Mouse (Mus musculus): Measurements from ENCODE around the gene Taok3. TPM values are rescaled to one million over a fixed set of nuclear protein-coding genes. Genes with fewer than 3 reads are reported as not detected.

The Taok3 gene
- polyA plus RNA-seq, 1 experiment, result 5.1 TPM

- no peak overlapping the region for H3K4me3 ChIP-seq (replicated peaks)
- peaks cover 100% of the 10 kb centered on the region for H3K36me3 ChIP-seq (ENCODE audit: control insufficient read depth)
Measured at GRCm38 (mm10) chr5:117198390-117198789, 78.5 kb downstream of the Taok3 start.

GRCm38 (mm10) chr5:117207286-117207685, 87.4 kb downstream of the Taok3 start:
- Histone ChIP-seq H3K4me3 (replicated peaks) (no peak overlapping the region), H3K36me3 (ENCODE audit: control insufficient read depth) (peaks cover 100% of the 10 kb centered on the region), H3K9me3 (ENCODE audit: control insufficient read depth, low read length) (peaks cover 15% of the 10 kb centered on the region), H3K27me3 (ENCODE audit: control insufficient read depth) (no peaks in the 10 kb centered on the region; the same call in 1 of the 2 replicates), H3K4me1 (ENCODE audit: control insufficient read depth) (no peaks in the 10 kb centered on the region)
- TF ChIP-seq GATA1 (IDR thresholded peaks at IDR 0.05; ENCODE audit: low read length), result no peak
- TF ChIP-seq TAL1 (IDR thresholded peaks at IDR 0.05; ENCODE audit: low read length), result no peak

More at GRCm38 (mm10) chr5:117198390-117198789, 78.5 kb downstream of the Taok3 start:
- Histone ChIP-seq H3K27me3 (ENCODE audit: control insufficient read depth) (no peaks in the 10 kb centered on the region), H3K9me3 (ENCODE audit: control insufficient read depth, low read length) (peaks cover 13% of the 10 kb centered on the region), H3K4me1 (ENCODE audit: control insufficient read depth) (no peaks in the 10 kb centered on the region; the same call in 1 of the 2 replicates)
- TF ChIP-seq GATA1 (IDR thresholded peaks at IDR 0.05; ENCODE audit: low read length) (no peak), TAL1 (IDR thresholded peaks at IDR 0.05; ENCODE audit: low read length) (no peak)

DNA sequence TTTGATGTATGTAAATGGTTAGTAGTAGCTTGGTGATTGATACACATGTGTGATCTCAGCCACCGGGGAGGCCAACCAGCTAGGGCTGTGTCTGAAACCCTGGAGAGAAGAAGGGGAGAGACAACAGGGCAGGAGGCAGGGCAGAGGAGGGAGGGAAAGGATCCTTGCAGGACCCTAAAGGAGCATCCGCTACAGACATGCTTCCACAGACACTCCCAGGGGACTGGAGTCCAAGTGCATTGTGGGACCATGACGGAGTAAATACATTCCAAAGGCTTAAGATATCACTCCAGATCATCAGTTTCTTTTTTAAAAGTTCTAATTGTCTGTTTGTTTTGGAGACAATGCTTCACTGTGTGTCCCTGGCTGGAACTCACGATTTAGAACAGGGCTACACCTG, 94.1 kb downstream of the Taok3 start:
- Histone ChIP-seq H3K36me3 (ENCODE audit: control insufficient read depth) (peaks cover 100% of the 10 kb centered on the region), H3K4me3 (replicated peaks) (no peak overlapping the region), H3K4me1 (ENCODE audit: control insufficient read depth) (no peaks in the 10 kb centered on the region), H3K9me3 (ENCODE audit: control insufficient read depth, low read length) (peaks cover under 1% of the 10 kb centered on the region), H3K27me3 (ENCODE audit: control insufficient read depth) (no peaks in the 10 kb centered on the region)
- TF ChIP-seq GATA1 (IDR thresholded peaks at IDR 0.05; ENCODE audit: low read length) (no peak), TAL1 (IDR thresholded peaks at IDR 0.05; ENCODE audit: low read length) (no peak)

GRCm38 (mm10) chr5:117231059-117231458, 111.1 kb downstream of the Taok3 start:
- Histone ChIP-seq H3K4me1 (ENCODE audit: control insufficient read depth) (no peaks in the 10 kb centered on the region), H3K27me3 (ENCODE audit: control insufficient read depth) (no peaks in the 10 kb centered on the region), H3K36me3 (ENCODE audit: control insufficient read depth) (peaks cover 91% of the 10 kb centered on the region), H3K4me3 (replicated peaks) (no peak overlapping the region), H3K9me3 (ENCODE audit: control insufficient read depth, low read length) (no peaks in the 10 kb centered on the region)
- no peak for TF ChIP-seq TAL1 (IDR thresholded peaks at IDR 0.05; ENCODE audit: low read length)

DNA sequence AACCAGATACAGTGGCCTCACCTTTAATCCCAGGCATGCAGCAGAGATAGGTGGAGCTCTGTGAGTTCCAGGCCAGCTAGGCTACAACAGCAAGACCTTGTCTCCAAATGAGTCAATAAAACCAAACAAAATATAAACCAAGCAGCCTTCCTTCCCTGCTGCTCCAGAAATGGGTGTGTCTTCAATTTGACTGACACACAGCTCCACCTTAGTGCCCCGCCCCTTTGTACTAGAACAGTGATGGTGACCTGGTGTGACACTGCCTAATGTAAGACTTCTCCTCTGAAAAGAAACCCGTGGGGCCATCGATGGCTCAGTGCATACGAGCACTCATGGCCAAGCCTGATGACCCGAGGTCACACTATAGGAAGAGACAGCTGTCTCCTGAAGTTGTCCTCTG, 116.6 kb downstream of the Taok3 start:
- Histone ChIP-seq H3K27me3 (ENCODE audit: control insufficient read depth) (no peaks in the 10 kb centered on the region), H3K9me3 (ENCODE audit: control insufficient read depth, low read length) (no peaks in the 10 kb centered on the region), H3K4me3 (replicated peaks) (no peak overlapping the region), H3K36me3 (ENCODE audit: control insufficient read depth) (peaks cover 86% of the 10 kb centered on the region), H3K4me1 (ENCODE audit: control insufficient read depth) (no peaks in the 10 kb centered on the region)
- no peak for TF ChIP-seq TAL1 (IDR thresholded peaks at IDR 0.05; ENCODE audit: low read length)
- no peak for TF ChIP-seq GATA1 (IDR thresholded peaks at IDR 0.05; ENCODE audit: low read length)

GRCm38 (mm10) chr5:117239106-117239505, 119.2 kb downstream of the Taok3 start:
- H3K4me1 ChIP-seq (ENCODE audit: control insufficient read depth), result 0 out of 2 replicates have a peak, but pooled peaks cover 3% of the 10 kb centered on the region
- no peak overlapping the region for H3K4me3 ChIP-seq (replicated peaks)
- no peak for TF ChIP-seq GATA1 (IDR thresholded peaks at IDR 0.05; ENCODE audit: low read length)
- no peak for TF ChIP-seq TAL1 (IDR thresholded peaks at IDR 0.05; ENCODE audit: low read length)
- no peaks in the 10 kb centered on the region for H3K9me3 ChIP-seq (ENCODE audit: control insufficient read depth, low read length)
- H3K36me3 ChIP-seq (ENCODE audit: control insufficient read depth), result peaks cover 88% of the 10 kb centered on the region
- H3K27me3 ChIP-seq (ENCODE audit: control insufficient read depth), result no peaks in the 10 kb centered on the region

GRCm38 (mm10) chr5:117240321-117240731, 120.4 kb downstream of the Taok3 start:
- Histone ChIP-seq H3K9me3 (ENCODE audit: control insufficient read depth, low read length) (no peaks in the 10 kb centered on the region), H3K27me3 (ENCODE audit: control insufficient read depth) (no peaks in the 10 kb centered on the region), H3K36me3 (ENCODE audit: control insufficient read depth) (peaks cover 88% of the 10 kb centered on the region), H3K4me1 (ENCODE audit: control insufficient read depth) (peaks cover 13% of the 10 kb centered on the region), H3K4me3 (replicated peaks) (no peak overlapping the region)
- no peak for TF ChIP-seq GATA1 (IDR thresholded peaks at IDR 0.05; ENCODE audit: low read length)
- no peak for TF ChIP-seq TAL1 (IDR thresholded peaks at IDR 0.05; ENCODE audit: low read length)

GRCm38 (mm10) chr5:117240761-117241322, 120.9 kb downstream of the Taok3 start:
- Histone ChIP-seq H3K27me3 (ENCODE audit: control insufficient read depth) (no peaks in the 10 kb centered on the region), H3K4me1 (ENCODE audit: control insufficient read depth) (peaks cover 14% of the 10 kb centered on the region), H3K9me3 (ENCODE audit: control insufficient read depth, low read length) (no peaks in the 10 kb centered on the region), H3K4me3 (replicated peaks) (no peak overlapping the region), H3K36me3 (ENCODE audit: control insufficient read depth) (peaks cover 88% of the 10 kb centered on the region)
- no peak for TF ChIP-seq GATA1 (IDR thresholded peaks at IDR 0.05; ENCODE audit: low read length)
- no peak for TF ChIP-seq TAL1 (IDR thresholded peaks at IDR 0.05; ENCODE audit: low read length)

DNA sequence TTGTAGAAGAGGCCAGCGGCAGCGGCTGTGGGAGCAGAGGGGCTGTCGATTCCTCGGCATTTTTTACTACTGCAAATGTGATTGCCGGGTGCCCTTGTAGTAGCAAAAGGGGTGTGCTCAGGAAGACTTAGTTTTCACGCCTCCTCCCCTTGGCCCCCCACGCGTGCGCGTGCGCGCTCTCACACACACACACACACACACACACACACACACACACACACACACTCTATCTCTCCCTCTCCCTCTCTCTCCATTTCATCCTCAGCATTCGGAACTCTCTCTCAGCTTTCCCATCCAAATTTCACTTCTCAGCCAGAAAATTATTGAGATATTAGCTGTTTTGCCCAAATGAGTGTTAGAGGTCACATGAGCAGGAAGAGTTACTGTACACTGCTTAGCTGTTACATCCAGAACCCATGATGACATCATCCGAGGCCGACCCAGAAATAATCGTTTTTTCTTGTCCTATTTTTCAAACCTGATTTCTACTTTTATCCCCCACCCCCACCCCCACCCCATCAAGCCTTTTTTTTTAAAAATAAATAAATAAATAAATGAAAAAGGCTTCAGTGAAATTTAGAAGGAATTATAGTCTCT, 122.1 kb downstream of the Taok3 start:
- H3K4me1 ChIP-seq (ENCODE audit: control insufficient read depth), result peaks cover 14% of the 10 kb centered on the region
- TF ChIP-seq GATA1 (IDR thresholded peaks at IDR 0.05; ENCODE audit: low read length), result no peak
- TF ChIP-seq TAL1 (IDR thresholded peaks at IDR 0.05; ENCODE audit: low read length), result no peak
- H3K27me3 ChIP-seq (ENCODE audit: control insufficient read depth), result no peaks in the 10 kb centered on the region
- peaks cover 90% of the 10 kb centered on the region for H3K36me3 ChIP-seq (ENCODE audit: control insufficient read depth)
- H3K9me3 ChIP-seq (ENCODE audit: control insufficient read depth, low read length), result no peaks in the 10 kb centered on the region
- no peak overlapping the region for H3K4me3 ChIP-seq (replicated peaks)
